Mouse (Mus musculus): Measurements from ENCODE around the gene Fcrl6.
A peak's percentile ranks its signal among the peaks of the same experiment; 100 is the strongest.

Fcrl6 gene

GRCm38 (mm10) chr1:172602326-172602725 is at the start of gene Fcrl6:
Fcrl6 (minus strand) TSS chr1:172602551.
- no peak for DNase-seq (ENCODE audit: low spot score)

GRCm38 (mm10) chr1:172651288-172651987 is 49.1 kb upstream of the Fcrl6 start:
- no peak for DNase-seq (ENCODE audit: low spot score)

- DNase-seq (ENCODE audit: low spot score), result no peak
Observed at GRCm38 (mm10) chr1:172650519-172651287, 48.4 kb upstream of the Fcrl6 start.

- no peak for DNase-seq (ENCODE audit: low spot score)
Observed at GRCm38 (mm10) chr1:172649396-172649795, 47.0 kb upstream of the Fcrl6 start.

GRCm38 (mm10) chr1:172647236-172647635 is 44.9 kb upstream of the Fcrl6 start:
- no peak for DNase-seq (ENCODE audit: low spot score)

- DNase-seq (ENCODE audit: low spot score), result no peak
Observed at GRCm38 (mm10) chr1:172638781-172639180, 36.4 kb upstream of the Fcrl6 start.

- DNase-seq (ENCODE audit: low spot score), result no peak
Observed at GRCm38 (mm10) chr1:172637801-172638200, 35.5 kb upstream of the Fcrl6 start.

- no peak for DNase-seq (ENCODE audit: low spot score)
Observed at GRCm38 (mm10) chr1:172636266-172636665, 33.9 kb upstream of the Fcrl6 start.

- no peak for DNase-seq (ENCODE audit: low spot score)
Observed at GRCm38 (mm10) chr1:172635258-172635657, 32.9 kb upstream of the Fcrl6 start.

- no peak for DNase-seq (ENCODE audit: low spot score)
Observed at GRCm38 (mm10) chr1:172634136-172634535, 31.8 kb upstream of the Fcrl6 start.

- DNase-seq (ENCODE audit: low spot score), result peak; percentile 92
Observed at GRCm38 (mm10) chr1:172632451-172633326, 30.3 kb upstream of the Fcrl6 start, which contains the start of gene Dusp23. Dusp23 (minus strand) TSS chr1:172632962.

- no peak for DNase-seq (ENCODE audit: low spot score)
Observed at GRCm38 (mm10) chr1:172631721-172632120, 29.4 kb upstream of the Fcrl6 start.

GRCm38 (mm10) chr1:172629831-172630230 is 27.5 kb upstream of the Fcrl6 start:
- no peak for DNase-seq (ENCODE audit: low spot score)

GRCm38 (mm10) chr1:172626306-172626705 is 24.0 kb upstream of the Fcrl6 start:
- no peak for DNase-seq (ENCODE audit: low spot score)

GRCm38 (mm10) chr1:172624081-172624480 is 21.7 kb upstream of the Fcrl6 start:
- DNase-seq (ENCODE audit: low spot score), result no peak

GRCm38 (mm10) chr1:172623599-172623998 is 21.2 kb upstream of the Fcrl6 start:
- no peak for DNase-seq (ENCODE audit: low spot score)

- DNase-seq (ENCODE audit: low spot score), result no peak
Observed at GRCm38 (mm10) chr1:172619235-172619634, 16.9 kb upstream of the Fcrl6 start.

GRCm38 (mm10) chr1:172618141-172618540 is 15.8 kb upstream of the Fcrl6 start:
- no peak for DNase-seq (ENCODE audit: low spot score)

GRCm38 (mm10) chr1:172617365-172618076 is 15.2 kb upstream of the Fcrl6 start:
- no peak for DNase-seq (ENCODE audit: low spot score)

- DNase-seq (ENCODE audit: low spot score), result no peak
Observed at GRCm38 (mm10) chr1:172616537-172617300, 14.4 kb upstream of the Fcrl6 start.

GRCm38 (mm10) chr1:172615412-172615811 is 13.1 kb upstream of the Fcrl6 start:
- DNase-seq (ENCODE audit: low spot score), result no peak

All from layer of hippocampus, adult 9-10 months (tissue).